Mouse (Mus musculus): ENCODE measurements around the gene Ppib. TPM values are rescaled to one million over a fixed set of nuclear protein-coding genes. Genes with fewer than 3 reads are reported as not detected.

Ppib gene
- polyA plus RNA-seq, 1 experiment from 2014 or later, result 834 TPM

GRCm38 (mm10) chr9:66051493-66051892, 8.5 kb upstream of the Ppib start:
- Histone ChIP-seq H3K9me3 (ENCODE audit: control insufficient read depth, low read length) (no peaks in the 10 kb centered on the region), H3K27me3 (replicated peaks; ENCODE audit: control insufficient read depth, insufficient read depth, low read length) (no peaks in the 10 kb centered on the region), H3K36me3 (ENCODE audit: control insufficient read depth, insufficient read depth, low read length) (no peaks in the 10 kb centered on the region), H3K4me2 (ENCODE audit: low read depth, low read length) (no peak overlapping the region), H3K4me1 (ENCODE audit: control insufficient read depth, insufficient read depth, low read length) (no peaks in the 10 kb centered on the region), H3K27ac (replicated peaks; ENCODE audit: low read depth, low read length) (no peak overlapping the region), H3K4me3 (ENCODE audit: low read depth, low read length) (no peak overlapping the region), H3K9ac (ENCODE audit: low read depth, low read length) (no peak overlapping the region)
- WGBS, result 77% methylated on average over 4 of the region's 4 CpGs
- DNase-seq (ENCODE audit: low spot score) (no peak), ATAC-seq (ENCODE audit: low read depth) (no peak)

- no peaks in the 10 kb centered on the region for H3K9me3 ChIP-seq (ENCODE audit: control insufficient read depth, low read length)
- H3K4me2 ChIP-seq (ENCODE audit: low read depth, low read length), result no peak overlapping the region
- H3K9ac ChIP-seq (ENCODE audit: low read depth, low read length), result no peak overlapping the region
- no peak overlapping the region for H3K27ac ChIP-seq (replicated peaks; ENCODE audit: low read depth, low read length)
- 94% methylated on average over 1 of the region's 1 CpGs for WGBS
- no peaks in the 10 kb centered on the region for H3K4me1 ChIP-seq (ENCODE audit: control insufficient read depth, insufficient read depth, low read length)
- ATAC-seq (ENCODE audit: low read depth) (no peak), DNase-seq (ENCODE audit: low spot score) (no peak)
- no peaks in the 10 kb centered on the region for H3K27me3 ChIP-seq (replicated peaks; ENCODE audit: control insufficient read depth, insufficient read depth, low read length)
- H3K4me3 ChIP-seq (ENCODE audit: low read depth, low read length), result no peak overlapping the region
- H3K36me3 ChIP-seq (ENCODE audit: control insufficient read depth, insufficient read depth, low read length), result no peaks in the 10 kb centered on the region
Observed at GRCm38 (mm10) chr9:66052731-66053130, 7.3 kb upstream of the Ppib start.

GRCm38 (mm10) chr9:66053620-66054019, 6.4 kb upstream of the Ppib start:
- no peak for DNase-seq (ENCODE audit: low spot score)
- H3K4me3 ChIP-seq (ENCODE audit: low read depth, low read length), result no peak overlapping the region
- ATAC-seq (ENCODE audit: low read depth), result no peak
- 45% methylated on average over 1 of the region's 1 CpGs for WGBS
- H3K4me1 ChIP-seq (ENCODE audit: control insufficient read depth, insufficient read depth, low read length), result no peaks in the 10 kb centered on the region
- no peaks in the 10 kb centered on the region for H3K27me3 ChIP-seq (replicated peaks; ENCODE audit: control insufficient read depth, insufficient read depth, low read length)
- H3K9me3 ChIP-seq (ENCODE audit: control insufficient read depth, low read length), result no peaks in the 10 kb centered on the region
- H3K27ac ChIP-seq (replicated peaks; ENCODE audit: low read depth, low read length), result no peak overlapping the region
- no peak overlapping the region for H3K9ac ChIP-seq (ENCODE audit: low read depth, low read length)
- H3K36me3 ChIP-seq (ENCODE audit: control insufficient read depth, insufficient read depth, low read length), result no peaks in the 10 kb centered on the region
- H3K4me2 ChIP-seq (ENCODE audit: low read depth, low read length), result no peak overlapping the region

- no peaks in the 10 kb centered on the region for H3K27me3 ChIP-seq (replicated peaks; ENCODE audit: control insufficient read depth, insufficient read depth, low read length)
- peak overlapping the region; percentile 74 for H3K27ac ChIP-seq (replicated peaks; ENCODE audit: low read depth, low read length)
- DNase-seq (ENCODE audit: low spot score) (no peak), ATAC-seq (ENCODE audit: low read depth) (peak; percentile 56)
- peak overlapping the region; percentile 70 for H3K4me3 ChIP-seq (ENCODE audit: low read depth, low read length)
- no peaks in the 10 kb centered on the region for H3K9me3 ChIP-seq (ENCODE audit: control insufficient read depth, low read length)
- peak overlapping the region; percentile 77 for H3K4me2 ChIP-seq (ENCODE audit: low read depth, low read length)
- H3K36me3 ChIP-seq (ENCODE audit: control insufficient read depth, insufficient read depth, low read length), result peaks cover 31% of the 10 kb centered on the region
- peak overlapping the region; percentile 82 for H3K9ac ChIP-seq (ENCODE audit: low read depth, low read length)
- 2% methylated on average over 12 of the region's 20 CpGs for WGBS
- H3K4me1 ChIP-seq (ENCODE audit: control insufficient read depth, insufficient read depth, low read length), result peaks cover 12% of the 10 kb centered on the region
Observed at GRCm38 (mm10) chr9:66060308-66060647, 256 bp downstream of the Ppib start.

GRCm38 (mm10) chr9:66060986-66061385, 964 bp downstream of the Ppib start:
- no peaks in the 10 kb centered on the region for H3K27me3 ChIP-seq (replicated peaks; ENCODE audit: control insufficient read depth, insufficient read depth, low read length)
- DNase-seq (ENCODE audit: low spot score), result peak; percentile 27
- peak overlapping the region; percentile 77 for H3K4me2 ChIP-seq (ENCODE audit: low read depth, low read length)
- H3K36me3 ChIP-seq (ENCODE audit: control insufficient read depth, insufficient read depth, low read length), result peaks cover 38% of the 10 kb centered on the region
- peak overlapping the region; percentile 70 for H3K4me3 ChIP-seq (ENCODE audit: low read depth, low read length)
- no peaks in the 10 kb centered on the region for H3K9me3 ChIP-seq (ENCODE audit: control insufficient read depth, low read length)
- peaks cover 12% of the 10 kb centered on the region for H3K4me1 ChIP-seq (ENCODE audit: control insufficient read depth, insufficient read depth, low read length)
- H3K9ac ChIP-seq (ENCODE audit: low read depth, low read length), result peak overlapping the region; percentile 82
- ATAC-seq (ENCODE audit: low read depth), result no peak
- H3K27ac ChIP-seq (replicated peaks; ENCODE audit: low read depth, low read length), result peak overlapping the region; percentile 74; the same call in 1 of the 2 replicates
- WGBS, result 31% methylated on average over 4 of the region's 4 CpGs

- Histone ChIP-seq H3K4me2 (ENCODE audit: low read depth, low read length) (peak overlapping the region; percentile 77), H3K9ac (ENCODE audit: low read depth, low read length) (peak overlapping the region; percentile 82; the same call in 1 of the 2 replicates), H3K4me1 (ENCODE audit: control insufficient read depth, insufficient read depth, low read length) (peaks cover 12% of the 10 kb centered on the region), H3K27ac (replicated peaks; ENCODE audit: low read depth, low read length) (no peak overlapping the region; the same call in 1 of the 2 replicates), H3K36me3 (ENCODE audit: control insufficient read depth, insufficient read depth, low read length) (peaks cover 45% of the 10 kb centered on the region), H3K4me3 (ENCODE audit: low read depth, low read length) (peak overlapping the region; percentile 70), H3K9me3 (ENCODE audit: control insufficient read depth, low read length) (no peaks in the 10 kb centered on the region), H3K27me3 (replicated peaks; ENCODE audit: control insufficient read depth, insufficient read depth, low read length) (no peaks in the 10 kb centered on the region)
- no peak for ATAC-seq (ENCODE audit: low read depth)
- 80% methylated on average over 3 of the region's 3 CpGs for WGBS
- DNase-seq (ENCODE audit: low spot score), result no peak
Observed at GRCm38 (mm10) chr9:66061656-66062055, 1.6 kb downstream of the Ppib start.

- Histone ChIP-seq H3K4me3 (ENCODE audit: low read depth, low read length) (no peak overlapping the region), H3K27me3 (replicated peaks; ENCODE audit: control insufficient read depth, insufficient read depth, low read length) (peaks cover 6% of the 10 kb centered on the region; the same call in 1 of the 2 replicates), H3K36me3 (ENCODE audit: control insufficient read depth, insufficient read depth, low read length) (peaks cover 49% of the 10 kb centered on the region), H3K9ac (ENCODE audit: low read depth, low read length) (no peak overlapping the region), H3K4me1 (ENCODE audit: control insufficient read depth, insufficient read depth, low read length) (peaks cover 12% of the 10 kb centered on the region), H3K4me2 (ENCODE audit: low read depth, low read length) (no peak overlapping the region), H3K27ac (replicated peaks; ENCODE audit: low read depth, low read length) (no peak overlapping the region), H3K9me3 (ENCODE audit: control insufficient read depth, low read length) (no peaks in the 10 kb centered on the region)
- ATAC-seq (ENCODE audit: low read depth), result no peak
- DNase-seq (ENCODE audit: low spot score), result no peak
- 91% methylated on average over 3 of the region's 3 CpGs for WGBS
Observed at GRCm38 (mm10) chr9:66063446-66063845, 3.4 kb downstream of the Ppib start.

- Histone ChIP-seq H3K36me3 (ENCODE audit: control insufficient read depth, insufficient read depth, low read length) (peaks cover 49% of the 10 kb centered on the region), H3K4me3 (ENCODE audit: low read depth, low read length) (no peak overlapping the region), H3K9ac (ENCODE audit: low read depth, low read length) (no peak overlapping the region), H3K4me1 (ENCODE audit: control insufficient read depth, insufficient read depth, low read length) (peaks cover 16% of the 10 kb centered on the region), H3K27me3 (replicated peaks; ENCODE audit: control insufficient read depth, insufficient read depth, low read length) (peaks cover 15% of the 10 kb centered on the region), H3K4me2 (ENCODE audit: low read depth, low read length) (no peak overlapping the region), H3K27ac (replicated peaks; ENCODE audit: low read depth, low read length) (no peak overlapping the region), H3K9me3 (ENCODE audit: control insufficient read depth, low read length) (no peaks in the 10 kb centered on the region)
- no peak for ATAC-seq (ENCODE audit: low read depth)
- WGBS, result 93% methylated on average over 11 of the region's 11 CpGs
- no peak for DNase-seq (ENCODE audit: low spot score)
Observed at GRCm38 (mm10) chr9:66064316-66064715, 4.3 kb downstream of the Ppib start.

- H3K27ac ChIP-seq (replicated peaks; ENCODE audit: low read depth, low read length), result no peak overlapping the region
- ATAC-seq (ENCODE audit: low read depth), result 0 out of 2 replicates have a peak, but pooled peaks have one; percentile 10
- WGBS, result 75% methylated on average over 3 of the region's 3 CpGs
- H3K4me3 ChIP-seq (ENCODE audit: low read depth, low read length), result no peak overlapping the region
- no peak overlapping the region for H3K4me2 ChIP-seq (ENCODE audit: low read depth, low read length)
- peaks cover 6% of the 10 kb centered on the region for H3K4me1 ChIP-seq (ENCODE audit: control insufficient read depth, insufficient read depth, low read length)
- H3K9me3 ChIP-seq (ENCODE audit: control insufficient read depth, low read length), result no peaks in the 10 kb centered on the region
- H3K27me3 ChIP-seq (replicated peaks; ENCODE audit: control insufficient read depth, insufficient read depth, low read length), result peaks cover 26% of the 10 kb centered on the region
- no peak for DNase-seq (ENCODE audit: low spot score)
- no peak overlapping the region for H3K9ac ChIP-seq (ENCODE audit: low read depth, low read length)
- peaks cover 46% of the 10 kb centered on the region for H3K36me3 ChIP-seq (ENCODE audit: control insufficient read depth, insufficient read depth, low read length)
Observed at GRCm38 (mm10) chr9:66066791-66067190, 6.8 kb downstream of the Ppib start.
